Mouse (Mus musculus) B cell, adult 2 months (primary cell): Measurements from ENCODE around the gene Negr1.
"Not testable (repeated sequence)": the region's sequence is repeated elsewhere in the genome, so short reads cannot be mapped to it uniquely, and the experiment has no call there.

ENCODE experiments used
- DNase-seq, 2 experiments: peaks; one replicate each; pipeline ENCODE4 v3.0.0; 2022

The Negr1 gene

DNA sequence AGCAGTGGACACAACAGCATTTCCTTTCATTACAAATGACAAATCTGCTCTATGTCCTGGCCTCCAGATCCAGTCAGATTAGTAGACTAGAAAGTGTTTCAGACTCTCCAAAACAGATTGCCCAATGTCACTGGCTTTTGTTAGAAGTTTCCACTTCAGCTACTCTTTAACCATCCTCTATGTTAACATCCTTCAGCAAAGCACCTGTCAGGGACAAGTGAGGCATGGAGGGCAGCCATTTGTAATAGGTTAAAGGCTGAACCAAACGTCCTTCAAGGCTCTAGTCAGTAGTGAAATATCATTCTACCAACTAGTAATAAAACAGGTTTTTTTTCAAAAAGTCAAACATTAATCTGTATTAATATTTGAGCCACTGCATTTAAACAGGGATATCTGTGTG lies 475.0 kb downstream of the Negr1 start:
- DNase-seq, result no peak

DNA sequence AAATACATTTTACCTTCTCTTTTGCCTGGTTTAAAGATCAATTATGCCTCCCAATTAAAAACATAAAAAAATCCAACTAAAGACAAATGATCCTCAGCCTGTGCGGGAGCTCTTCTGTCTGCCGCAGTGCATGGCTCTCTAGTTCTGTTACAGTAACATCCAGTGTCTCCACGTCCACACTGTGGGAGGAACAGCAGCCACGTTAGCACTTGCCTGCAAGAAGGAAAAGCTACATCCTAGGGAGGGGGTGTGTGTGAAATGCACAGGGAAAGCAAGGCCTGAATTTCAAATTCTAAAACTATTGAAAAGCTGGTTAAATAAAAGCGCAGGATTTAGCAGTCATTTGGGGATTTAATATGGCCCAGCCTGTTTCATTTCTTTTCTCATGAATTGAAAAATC lies 479.0 kb downstream of the Negr1 start:
- DNase-seq, result no peak

DNA sequence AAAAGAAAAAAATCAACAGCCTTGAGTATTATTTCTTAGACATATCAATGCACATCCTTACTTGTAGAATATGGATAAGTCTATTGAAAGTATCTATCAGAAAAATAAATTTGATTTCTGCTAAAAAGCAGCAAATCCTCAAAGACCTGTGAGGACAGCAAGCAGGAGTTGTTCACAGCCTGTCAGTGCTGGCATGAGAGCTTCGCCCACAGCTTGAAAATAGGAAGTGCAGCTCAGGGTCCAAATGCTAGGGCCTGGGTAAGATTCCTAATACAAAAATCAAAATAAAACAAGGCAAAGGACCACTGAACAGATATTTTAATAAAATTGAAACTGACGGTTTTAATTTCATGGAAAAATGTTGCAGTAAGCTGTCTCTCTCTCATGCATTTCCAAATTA lies 483.0 kb downstream of the Negr1 start:
- no peak for DNase-seq

DNA sequence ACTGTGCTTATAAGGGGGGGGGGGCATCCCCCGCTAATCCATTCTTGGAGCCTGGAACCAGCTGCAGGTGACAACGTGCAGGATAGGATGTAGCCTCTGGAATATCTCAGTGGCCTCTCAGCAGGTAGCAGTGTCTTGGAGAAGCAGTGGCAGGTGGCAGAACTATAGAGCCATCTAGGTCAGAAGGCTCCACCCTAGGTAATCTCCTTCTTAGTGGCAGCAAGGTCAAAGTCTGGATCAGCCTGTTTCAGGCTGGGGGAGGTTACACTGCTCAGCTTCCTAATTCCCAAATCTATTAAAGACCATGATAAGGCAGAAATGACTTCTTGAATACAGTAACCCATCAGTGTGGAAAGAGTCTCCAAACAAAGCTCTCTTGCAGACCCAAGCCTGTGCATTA lies 502.8 kb downstream of the Negr1 start:
- DNase-seq, result not testable (repeated sequence)

DNA sequence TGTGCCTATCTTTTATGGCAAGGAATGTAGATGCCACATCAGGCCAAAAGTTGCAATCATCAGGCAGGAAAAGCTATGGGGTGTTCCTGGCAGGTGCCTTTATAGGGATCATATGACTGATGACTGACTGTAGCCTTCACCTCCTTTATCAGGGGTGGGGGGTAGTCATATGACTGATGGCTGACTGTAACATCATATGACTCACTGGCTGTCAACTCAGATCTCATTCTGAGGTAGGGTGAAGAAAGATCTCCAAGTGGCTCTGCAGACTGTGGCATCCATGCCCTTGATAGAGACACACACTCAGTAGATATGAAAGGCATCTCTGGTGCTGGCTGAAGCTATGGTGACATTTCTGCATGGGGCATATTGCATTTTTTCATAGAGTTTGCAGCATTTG lies 504.7 kb downstream of the Negr1 start:
- DNase-seq, result no peak

DNA sequence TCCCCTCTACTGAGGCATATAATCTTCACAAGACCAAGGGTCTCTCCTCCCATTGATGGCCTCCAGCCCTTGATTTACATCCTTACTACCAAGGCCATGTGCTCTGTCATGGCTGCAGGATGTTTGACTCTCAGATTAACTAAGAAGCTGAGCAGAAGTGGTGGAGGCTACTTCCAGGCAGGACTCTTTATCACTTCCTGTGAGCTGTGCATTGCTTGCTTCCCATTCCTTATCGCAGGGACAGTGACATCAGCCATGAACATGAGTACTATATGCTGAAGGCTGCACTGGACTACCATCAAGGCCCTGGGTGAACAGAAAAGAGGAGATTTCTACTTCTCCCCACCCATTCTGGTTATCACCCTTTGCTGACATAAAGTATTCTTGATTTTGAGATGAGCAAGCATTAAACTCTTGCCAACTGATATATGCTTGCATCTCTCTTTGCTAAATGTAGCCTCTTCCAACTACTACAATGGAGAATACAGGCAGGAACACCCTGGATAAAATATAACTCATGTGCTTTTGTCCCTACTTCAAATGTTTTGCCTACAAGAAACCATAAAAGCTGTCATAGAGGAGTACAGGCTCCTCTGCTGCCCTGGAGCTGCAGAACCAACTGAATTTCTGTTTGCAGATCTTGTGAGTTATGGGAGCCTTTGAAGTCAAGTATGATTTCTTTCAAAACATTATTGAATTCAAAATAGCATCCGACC lies 517.8 kb downstream of the Negr1 start:
- no peak for DNase-seq

DNA sequence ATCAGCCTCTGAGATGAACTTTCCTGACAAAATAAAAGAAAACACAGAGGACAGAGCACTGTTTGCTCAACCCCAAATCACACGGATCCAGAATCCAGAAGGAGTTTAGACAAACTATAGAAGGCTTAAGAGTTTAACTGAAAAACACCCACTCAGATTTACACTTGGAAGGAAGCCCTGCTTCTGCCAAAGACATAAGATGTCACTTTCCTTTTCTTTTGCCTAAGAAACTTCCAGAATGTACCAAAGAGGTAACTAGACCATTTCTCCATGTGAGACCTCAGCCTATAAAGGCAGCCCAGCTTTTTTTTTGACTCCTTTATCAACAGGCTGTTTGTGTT lies 518.3 kb downstream of the Negr1 start:
- DNase-seq, result no peak

DNA sequence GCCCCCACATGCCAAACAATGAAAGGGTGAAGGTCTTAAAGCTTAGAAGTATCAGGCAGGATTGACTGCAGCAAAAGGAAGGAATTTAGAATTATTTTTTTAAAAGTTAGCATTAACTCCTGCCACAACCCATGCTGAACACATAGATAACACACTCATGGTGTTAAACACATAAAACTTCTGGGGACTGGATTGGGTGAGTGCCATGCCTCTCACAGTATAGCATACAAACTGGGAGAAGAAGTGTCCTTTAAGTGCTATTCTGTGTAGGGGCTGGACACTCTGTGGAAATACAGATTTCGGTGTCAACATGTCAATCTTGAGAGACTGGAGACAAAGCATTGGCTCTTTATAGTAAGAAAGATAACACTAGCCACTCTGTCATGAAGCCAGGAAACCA lies 519.0 kb downstream of the Negr1 start:
- DNase-seq, result no peak

DNA sequence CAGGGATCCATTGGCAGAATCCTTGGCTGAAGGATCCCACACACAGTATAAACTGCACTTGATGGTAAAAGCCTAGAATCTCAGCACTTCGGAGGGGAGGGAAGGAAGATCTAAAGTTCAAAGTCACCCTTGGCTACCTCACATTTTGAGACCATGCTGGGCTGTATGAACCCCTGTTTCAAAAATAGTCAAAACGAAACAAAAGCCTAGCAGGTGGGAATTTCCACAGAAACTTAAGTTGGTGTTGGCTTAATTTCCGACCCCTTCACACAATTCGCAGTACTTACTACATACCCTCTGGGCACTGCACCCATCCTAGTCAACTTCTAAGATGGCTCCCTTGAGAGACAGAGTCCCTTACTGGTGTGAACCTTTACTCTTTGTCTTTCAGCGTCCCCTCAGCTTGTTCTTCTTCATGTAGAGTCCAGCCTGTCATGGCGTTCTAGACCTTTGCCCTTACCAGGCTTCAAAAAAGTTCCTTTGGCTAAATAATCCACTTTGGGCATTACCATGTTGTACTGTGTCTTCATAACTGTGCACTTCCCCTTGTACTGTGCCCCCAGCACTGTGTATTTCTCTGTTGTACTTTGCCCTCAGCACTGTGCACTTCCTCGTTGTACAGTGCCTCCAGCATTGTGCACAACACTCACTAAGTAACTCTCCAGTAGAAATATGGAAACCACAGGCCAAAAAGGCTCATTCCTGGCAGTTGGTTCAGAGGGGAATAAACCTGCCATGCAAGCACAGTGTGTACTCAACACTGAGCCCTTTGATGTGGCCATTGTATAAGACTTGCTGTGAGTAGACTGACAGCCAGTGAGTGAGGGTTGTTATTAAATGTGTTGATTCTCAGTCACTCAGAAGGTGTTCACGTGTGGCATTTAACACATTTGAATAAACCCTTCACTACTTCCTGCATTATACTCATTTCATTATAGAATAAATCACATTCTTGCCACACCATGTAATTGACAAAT lies 521.5 kb downstream of the Negr1 start:
- DNase-seq, result no peak

DNA sequence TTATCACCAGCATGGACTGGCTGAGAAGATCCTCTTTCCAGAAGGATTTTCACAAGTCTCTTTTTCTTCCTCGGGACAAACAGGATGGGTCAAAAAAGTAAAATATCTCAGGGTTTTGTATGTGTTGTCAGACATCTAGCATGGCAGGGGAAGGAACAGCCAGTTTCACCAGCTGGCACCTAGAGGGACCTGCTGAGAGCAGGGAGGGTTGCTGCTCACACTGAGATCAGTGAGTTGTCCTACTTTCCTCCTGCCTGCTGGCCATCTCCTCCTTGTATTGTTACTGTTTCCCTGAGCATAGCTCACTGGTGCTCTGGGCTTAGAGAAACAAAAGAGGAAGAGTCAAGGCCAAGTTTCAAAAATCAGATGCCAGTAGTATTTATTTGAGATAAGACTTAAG lies 523.6 kb downstream of the Negr1 start:
- DNase-seq, result no peak

DNA sequence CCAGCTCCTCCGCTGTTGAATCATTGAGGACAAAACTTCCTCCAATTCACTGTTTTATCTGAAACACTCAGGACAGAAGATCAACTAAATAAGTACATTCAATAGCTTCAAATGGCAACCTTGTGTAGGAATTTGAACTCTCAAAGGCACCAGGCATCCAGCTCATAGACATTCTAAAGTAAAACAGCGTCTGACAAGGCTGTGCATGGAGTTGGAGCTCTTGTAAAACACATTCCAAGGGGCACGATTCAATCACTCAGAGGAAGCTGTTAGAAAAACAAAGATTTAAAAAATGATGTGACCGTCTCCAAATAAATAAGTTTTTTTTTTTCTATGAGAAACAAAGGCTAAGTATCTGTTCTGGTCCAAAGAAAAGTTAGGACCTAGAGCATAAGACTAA lies 528.5 kb downstream of the Negr1 start:
- DNase-seq, result no peak

DNA sequence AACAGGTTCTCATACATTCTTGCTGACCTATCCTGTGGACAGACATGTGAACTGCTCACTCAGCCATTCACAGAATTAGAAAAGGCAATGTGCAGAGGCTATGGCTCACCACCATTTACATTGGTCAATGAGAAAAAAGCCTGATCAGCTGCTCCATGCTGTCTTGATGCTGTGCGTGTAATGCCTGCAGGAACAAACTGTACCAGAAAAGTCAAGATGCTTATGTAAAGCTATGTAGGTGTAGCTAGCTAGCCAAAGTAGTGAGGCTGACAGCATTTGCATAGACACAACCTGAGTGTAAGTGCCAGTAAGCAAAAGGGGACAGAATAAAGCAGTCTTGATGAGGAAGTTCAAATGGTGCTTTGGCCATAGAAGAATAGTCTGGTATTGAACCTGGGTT lies 534.7 kb downstream of the Negr1 start:
- DNase-seq, result no peak

DNA sequence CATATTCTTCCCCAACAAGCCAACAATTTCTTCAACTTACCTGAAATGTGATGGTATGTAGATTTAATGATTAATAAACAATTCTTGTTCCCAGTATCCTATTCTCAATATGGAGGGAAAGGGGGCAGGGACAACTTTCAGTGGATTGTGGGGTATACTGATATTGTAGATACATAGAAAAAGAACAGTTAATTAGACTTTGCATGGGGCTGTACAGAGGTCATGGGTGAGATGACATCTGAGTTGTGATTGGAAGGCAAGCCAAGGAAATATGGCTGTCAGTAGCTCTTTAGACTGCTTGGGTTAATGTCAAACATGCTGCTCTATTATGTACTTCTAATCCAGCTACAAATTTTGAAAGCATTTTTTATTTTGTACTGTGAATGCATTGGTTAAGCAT lies 535.9 kb downstream of the Negr1 start:
- DNase-seq, result no peak

DNA sequence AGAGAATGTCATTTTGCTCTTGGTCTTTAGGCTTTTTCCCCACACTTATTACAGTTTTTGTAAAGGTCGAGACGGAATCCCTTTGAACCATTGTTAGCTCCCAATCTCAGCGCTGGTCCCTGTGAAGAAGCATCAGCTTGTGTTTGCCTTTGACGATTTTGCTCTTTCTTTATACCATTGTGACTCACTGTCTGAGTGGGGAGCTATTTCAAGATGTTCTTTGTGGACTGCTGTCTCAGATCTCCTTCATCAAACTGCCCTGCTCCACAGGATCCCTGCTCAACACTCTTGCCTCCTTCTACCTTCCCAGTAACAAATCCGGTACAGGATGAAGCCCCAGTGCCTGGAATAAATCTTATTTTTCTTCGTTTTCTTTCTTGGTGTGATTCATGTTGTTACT lies 536.8 kb downstream of the Negr1 start:
- no peak for DNase-seq

DNA sequence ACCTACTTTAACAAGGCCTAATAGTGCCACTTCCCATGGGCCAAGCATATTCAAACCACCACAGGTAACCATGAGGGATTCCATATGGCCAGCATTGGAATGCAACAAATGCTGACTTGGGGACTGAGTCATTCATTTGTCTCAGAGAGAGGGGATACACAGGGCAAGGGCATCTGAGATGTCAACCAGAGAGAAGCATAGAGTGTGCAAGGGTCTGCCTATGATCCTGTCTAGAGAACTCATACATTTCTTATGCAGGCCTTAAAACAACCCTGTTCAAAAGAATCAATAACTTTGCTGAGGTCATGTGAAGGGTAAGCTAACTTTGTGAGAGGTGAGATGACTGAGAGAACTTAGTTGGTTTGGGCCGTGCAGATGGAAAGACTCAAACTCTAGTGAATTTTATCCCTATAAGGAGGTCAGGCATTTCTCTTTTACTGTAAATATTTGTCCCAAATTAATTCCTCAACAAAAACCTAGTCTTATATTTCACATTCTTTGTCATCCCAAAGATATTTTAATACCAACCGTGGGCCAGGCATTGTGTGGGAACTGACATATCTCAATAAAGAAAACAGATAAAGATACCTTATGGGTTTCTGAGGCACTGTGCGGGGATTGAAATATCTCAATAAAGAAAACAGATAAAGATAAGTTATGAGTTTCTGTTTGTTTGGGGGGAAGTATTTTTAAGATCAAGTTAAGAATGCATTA lies 543.4 kb downstream of the Negr1 start:
- DNase-seq, result no peak

DNA sequence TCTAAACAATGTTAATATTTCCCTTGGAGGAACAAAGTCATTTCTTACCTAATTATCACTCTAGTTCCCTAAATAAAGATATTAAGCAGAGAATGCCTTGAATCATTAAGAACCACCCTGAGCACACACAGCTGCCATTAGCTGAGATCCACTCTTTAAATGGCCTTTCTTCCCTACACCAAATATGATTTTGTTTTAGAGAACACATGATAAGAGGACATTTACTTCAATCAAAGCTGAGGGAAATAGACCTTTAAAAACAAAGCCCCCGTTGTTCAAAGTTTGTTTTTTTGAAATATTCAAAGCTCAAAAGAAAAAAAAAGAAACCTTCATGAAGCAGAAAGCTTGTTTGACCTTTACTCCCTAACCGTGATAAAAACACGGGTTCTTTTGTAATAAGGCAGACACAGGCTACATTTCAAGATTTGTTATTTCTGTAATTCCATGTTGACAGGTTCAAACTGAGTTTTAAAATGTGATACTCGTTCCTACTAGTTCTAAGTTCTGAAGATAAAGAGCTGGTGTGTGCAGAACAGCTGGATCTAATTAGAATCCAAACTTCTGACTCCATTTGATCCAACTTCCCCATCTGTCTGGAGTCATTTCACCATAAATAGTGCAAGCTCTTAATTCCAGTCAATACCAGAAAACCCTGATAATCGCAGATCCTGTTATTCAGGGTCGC lies 544.1 kb downstream of the Negr1 start:
- no peak for DNase-seq

DNA sequence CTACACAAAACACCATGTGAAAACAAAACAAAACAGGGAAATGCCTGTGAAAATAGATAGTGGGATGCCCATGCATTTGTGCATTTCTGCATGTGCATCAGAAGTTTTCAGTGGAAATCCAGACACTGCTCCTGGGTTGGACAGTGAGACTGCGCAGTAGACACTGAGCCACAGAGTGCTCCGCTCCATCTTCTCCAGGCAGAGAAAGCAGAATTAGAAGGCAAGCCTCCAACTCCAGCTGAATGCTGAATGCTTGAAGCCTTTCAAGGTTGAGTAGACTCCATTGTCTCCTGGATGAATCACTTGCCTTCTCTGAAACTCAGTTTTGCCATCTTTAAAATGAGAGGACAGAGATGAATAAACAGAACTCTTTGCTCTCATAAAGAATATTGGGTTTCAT lies 546.6 kb downstream of the Negr1 start:
- no peak for DNase-seq

DNA sequence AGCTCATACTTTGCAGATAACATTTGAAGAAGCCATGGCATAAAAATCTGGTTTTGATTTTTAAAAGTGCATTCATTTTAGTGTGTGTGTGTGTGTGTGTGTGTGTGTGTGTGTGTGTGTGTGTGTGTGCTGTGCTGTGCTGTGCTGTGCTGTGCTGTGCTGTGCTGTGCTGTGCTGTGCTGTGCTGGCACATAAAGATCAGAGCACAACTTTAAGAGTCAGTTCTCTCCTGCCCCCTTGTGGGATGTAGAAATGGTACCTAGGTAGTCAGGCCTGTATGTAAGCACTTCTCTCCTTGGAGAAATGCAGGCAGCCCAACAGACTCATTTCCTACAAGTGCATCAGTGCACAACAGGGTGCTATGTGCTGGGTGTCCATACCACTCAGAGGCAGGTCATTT lies 547.7 kb downstream of the Negr1 start:
- no peak for DNase-seq

DNA sequence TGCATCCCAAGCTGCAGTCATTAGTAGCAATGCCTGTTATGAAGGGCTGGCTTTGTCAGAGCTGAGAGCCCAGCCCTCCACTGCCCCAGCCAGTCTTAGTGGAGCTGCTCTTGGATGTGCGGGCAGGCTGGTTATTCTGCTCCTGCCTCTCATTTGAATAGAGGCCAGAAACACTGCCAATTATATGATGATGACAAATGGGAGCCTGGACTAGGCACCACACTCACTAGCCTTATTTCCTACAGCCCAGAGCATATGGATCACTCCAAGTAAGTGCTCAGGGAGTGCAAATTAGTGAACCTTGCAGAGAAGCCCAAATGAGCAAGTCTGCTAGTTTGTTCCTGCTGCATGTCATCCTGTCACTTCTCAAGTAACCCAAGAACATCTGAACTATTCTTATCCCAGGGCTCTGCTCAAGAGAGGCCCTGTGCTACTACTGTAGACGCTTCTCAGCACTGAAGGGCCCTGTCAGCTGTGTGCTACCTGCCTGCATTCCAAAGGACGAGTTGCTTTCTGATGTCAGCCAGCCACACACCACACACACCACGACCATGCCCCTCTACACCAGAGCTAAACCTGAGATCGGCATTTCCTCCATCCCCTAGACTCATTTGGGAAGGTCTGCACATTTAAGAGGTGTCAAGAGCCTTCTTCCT lies 553.6 kb downstream of the Negr1 start:
- DNase-seq, result no peak

DNA sequence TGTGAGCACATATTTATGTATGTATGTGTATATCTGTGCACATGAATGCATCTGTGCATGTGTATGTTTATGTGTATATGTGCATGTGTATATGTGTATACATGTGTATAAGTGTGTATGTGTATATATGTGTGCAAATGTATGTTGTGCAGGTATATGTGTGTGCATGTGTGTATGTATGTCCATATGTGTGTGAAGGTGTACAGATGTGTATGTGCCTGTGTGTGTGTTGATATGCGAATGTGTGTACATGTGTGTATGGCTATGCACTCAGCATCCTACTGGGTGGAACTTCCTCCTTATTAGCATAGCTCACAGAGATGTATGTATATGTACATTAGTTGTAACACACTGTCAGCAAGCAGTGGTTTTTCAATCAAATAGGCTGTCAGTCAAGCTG lies 554.4 kb downstream of the Negr1 start:
- no peak for DNase-seq

DNA sequence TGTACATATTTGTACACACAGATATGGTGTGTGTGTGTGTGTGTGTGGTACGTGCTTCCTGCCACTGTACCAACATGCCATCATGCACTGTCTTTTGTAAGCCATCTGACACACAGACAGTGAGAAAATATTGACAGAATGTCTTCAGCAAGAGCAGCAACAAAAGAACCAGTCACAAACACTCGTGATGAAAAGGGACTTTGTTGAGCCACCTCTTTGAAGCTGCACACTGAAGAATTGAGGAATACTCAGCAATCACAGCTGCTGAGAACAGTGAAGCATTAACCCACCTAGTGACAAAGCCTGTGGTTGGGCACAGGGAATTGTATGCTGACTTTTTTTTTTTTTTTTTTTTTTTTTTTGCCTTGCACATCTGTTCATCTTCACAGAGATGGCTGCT lies 558.3 kb downstream of the Negr1 start:
- DNase-seq, result no peak

DNA sequence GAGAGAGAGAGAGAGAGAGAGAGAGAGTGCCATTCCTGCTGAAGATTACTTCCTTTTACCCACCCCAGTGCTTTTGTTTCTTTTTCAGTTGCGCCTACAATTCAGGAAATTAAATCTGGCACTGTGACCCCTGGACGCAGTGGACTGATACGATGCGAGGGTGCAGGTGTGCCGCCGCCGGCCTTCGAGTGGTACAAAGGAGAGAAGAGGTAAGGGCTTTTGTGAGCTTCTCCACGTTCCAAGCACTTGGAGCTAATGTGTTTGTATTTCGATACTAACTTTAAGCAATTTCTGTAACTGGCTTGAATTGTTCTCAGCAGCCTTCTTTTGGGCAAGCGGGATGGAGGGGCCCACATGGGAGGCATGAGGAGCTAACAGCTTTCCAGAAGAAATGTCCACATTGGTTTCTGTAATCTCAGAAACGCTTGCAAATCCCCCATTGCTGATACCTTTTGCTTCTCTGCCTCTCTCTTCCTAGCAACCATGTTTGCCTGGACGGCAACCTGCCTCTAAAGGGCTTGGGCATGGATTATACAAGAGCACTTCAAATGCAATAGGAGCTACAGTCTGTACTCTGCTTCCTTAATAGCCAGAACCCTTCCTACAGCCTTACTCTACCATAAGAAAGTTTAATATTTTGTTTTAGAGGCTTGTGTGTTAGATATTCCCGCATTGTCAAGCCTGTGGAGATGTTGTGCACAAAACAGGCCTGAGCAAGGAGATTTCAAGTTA lies 584.7 kb downstream of the Negr1 start:
- no peak for DNase-seq
